Mouse (Mus musculus) C2C12 (cell line): ENCODE measurements at regions not wholly inside any gene's neighbourhood (a gene's known extent, or its start where the extent isn't known, plus 50 kb on each side); places are given as distances from the start of the nearest gene placed in this dataset.

Experiments
- H3K27me3 ChIP-seq: one replicate; pipeline ENCODE4 v1.6.1; 2011; ENCODE audit not compliant: control insufficient read depth, insufficient read depth, insufficient read length
- H3K36me3 ChIP-seq: one replicate; pipeline ENCODE4 v1.6.1; 2011; ENCODE audit not compliant: control insufficient read depth, insufficient read depth
- H3K4me3 ChIP-seq: one replicate; pipeline ENCODE4 v1.5.1; 2011; ENCODE audit warnings: mild to moderate bottlenecking, control low read depth; ENCODE audit not compliant: poor library complexity, insufficient read depth, severe bottlenecking
- H3K79me2 ChIP-seq: one replicate; pipeline ENCODE4 v1.6.1; 2011; ENCODE audit not compliant: control insufficient read depth, insufficient read depth
- H3K79me3 ChIP-seq: one replicate; pipeline ENCODE4 v1.6.1; 2011; ENCODE audit warnings: low read depth, control low read depth
- H3ac ChIP-seq: one replicate; pipeline ENCODE3; 2011; ENCODE audit warnings: low read depth; ENCODE audit not compliant: control insufficient read depth, insufficient read length
- CEBPB ChIP-seq: IDR thresholded peaks from one replicate; pipeline ENCODE4 v1.6.1; 2011; ENCODE audit warnings: low read depth, mild to moderate bottlenecking, control low read depth, moderate library complexity
- CTCF ChIP-seq: IDR thresholded peaks from one replicate; pipeline ENCODE4 v1.5.1; 2011; ENCODE audit not compliant: control insufficient read depth, insufficient read depth, insufficient read length
- FOSL1 ChIP-seq: IDR thresholded peaks from one replicate; pipeline ENCODE4 v1.8.0; 2011; ENCODE audit warnings: mild to moderate bottlenecking, low read length; ENCODE audit not compliant: poor library complexity, insufficient read depth, severe bottlenecking
- MAX ChIP-seq: IDR thresholded peaks from one replicate; pipeline ENCODE4 v1.6.1; 2011; ENCODE audit warnings: mild to moderate bottlenecking, control low read depth
- MYOD1 ChIP-seq: IDR thresholded peaks from one replicate; pipeline ENCODE4 v1.6.1; 2011; ENCODE audit warnings: low read depth; ENCODE audit not compliant: control insufficient read depth, insufficient read length
- MYOG ChIP-seq: IDR thresholded peaks from one replicate; pipeline ENCODE4 v1.6.1; 2011; ENCODE audit not compliant: control insufficient read depth, insufficient read length; ENCODE audit errors: extremely low read depth
- USF1 ChIP-seq: IDR thresholded peaks from one replicate; pipeline ENCODE4 v1.6.1; 2011; ENCODE audit warnings: low read depth, mild to moderate bottlenecking, control low read depth, moderate library complexity

GRCm38 (mm10) chr10:126815730-126816129 lies 85.4 kb downstream of the Atp23 start:
- no peaks in the 10 kb centered on the region for H3K36me3 ChIP-seq
- H3K79me3 ChIP-seq, result no peaks in the 10 kb centered on the region
- H3K4me3 ChIP-seq, result no peak overlapping the region
- TF ChIP-seq MYOD1, result no peak
- no peak for TF ChIP-seq MYOG
- TF ChIP-seq USF1, result no peak
- no peak for TF ChIP-seq CEBPB
- TF ChIP-seq FOSL1, result no peak
- no peak for TF ChIP-seq CTCF
- no peak for TF ChIP-seq MAX
- H3ac ChIP-seq, result no peak overlapping the region
- no peaks in the 10 kb centered on the region for H3K79me2 ChIP-seq
- peaks cover 4% of the 10 kb centered on the region for H3K27me3 ChIP-seq

GRCm38 (mm10) chr10:126814968-126815367 lies 86.2 kb downstream of the Atp23 start:
- Histone ChIP-seq H3K4me3 (no peak overlapping the region), H3K79me2 (no peaks in the 10 kb centered on the region), H3K27me3 (peaks cover 7% of the 10 kb centered on the region), H3K79me3 (no peaks in the 10 kb centered on the region), H3K36me3 (no peaks in the 10 kb centered on the region), H3ac (no peak overlapping the region)
- TF ChIP-seq MYOG, result no peak

- no peak for TF ChIP-seq FOSL1
- no peak for TF ChIP-seq MYOG
- no peak for TF ChIP-seq USF1
- no peak for TF ChIP-seq MYOD1
- no peak for TF ChIP-seq MAX
- no peak for TF ChIP-seq CTCF
- TF ChIP-seq CEBPB, result no peak
- H3K79me3 ChIP-seq, result no peaks in the 10 kb centered on the region
- H3K27me3 ChIP-seq, result peaks cover 13% of the 10 kb centered on the region
- no peaks in the 10 kb centered on the region for H3K36me3 ChIP-seq
- H3K79me2 ChIP-seq, result no peaks in the 10 kb centered on the region
- H3K4me3 ChIP-seq, result no peak overlapping the region
- H3ac ChIP-seq, result no peak overlapping the region
Observed at GRCm38 (mm10) chr10:126813051-126813593, 88.0 kb downstream of the Atp23 start.

- Histone ChIP-seq H3K36me3 (no peaks in the 10 kb centered on the region), H3K27me3 (peaks cover 10% of the 10 kb centered on the region), H3ac (no peak overlapping the region), H3K79me3 (no peaks in the 10 kb centered on the region), H3K4me3 (no peak overlapping the region), H3K79me2 (no peaks in the 10 kb centered on the region)
- TF ChIP-seq CTCF (no peak), USF1 (no peak), MAX (no peak), CEBPB (no peak), MYOD1 (no peak), FOSL1 (no peak)
Observed at GRCm38 (mm10) chr10:126812243-126812755, 88.9 kb downstream of the Atp23 start.

DNA sequence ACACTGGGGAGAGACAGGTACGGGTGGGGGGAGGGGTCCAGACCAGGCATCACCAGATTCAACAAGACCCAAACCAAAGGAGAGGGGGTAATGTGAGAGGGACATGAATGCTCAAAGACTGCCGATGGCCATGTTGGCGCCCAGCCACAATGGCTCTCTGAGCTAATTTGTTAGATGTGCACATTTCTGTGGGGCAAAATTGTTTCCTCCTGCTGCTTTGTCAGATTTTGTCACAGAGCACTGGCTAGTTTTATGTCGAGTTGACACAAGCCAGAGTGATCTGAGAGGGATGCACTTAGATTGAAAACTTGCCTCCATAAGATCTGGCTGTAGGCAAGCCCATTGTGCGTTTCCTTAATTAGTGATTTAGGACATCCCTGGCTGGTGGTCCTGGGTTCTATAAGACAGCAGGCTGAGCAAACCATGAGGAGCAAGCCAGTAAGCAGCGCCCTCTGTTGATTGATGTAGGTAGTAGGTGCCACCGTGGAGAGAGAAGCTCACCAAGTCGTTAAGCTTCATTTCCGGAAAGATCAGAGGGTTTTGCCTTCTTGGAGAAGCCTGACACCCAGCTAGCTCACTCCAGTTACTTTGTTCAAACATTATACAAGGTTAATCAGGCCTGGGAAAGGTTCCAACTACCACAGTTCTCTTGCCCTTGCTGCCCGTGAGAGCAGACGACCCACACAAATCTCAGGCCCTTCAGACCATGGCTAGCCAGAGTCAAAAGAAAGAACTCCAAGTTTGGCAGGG lies 90.6 kb downstream of the Atp23 start:
- peaks cover 9% of the 10 kb centered on the region for H3K27me3 ChIP-seq
- H3K4me3 ChIP-seq, result no peak overlapping the region
- no peaks in the 10 kb centered on the region for H3K36me3 ChIP-seq
- H3ac ChIP-seq, result no peak overlapping the region
- TF ChIP-seq USF1, result no peak
- no peak for TF ChIP-seq MAX
- no peak for TF ChIP-seq CEBPB
- no peak for TF ChIP-seq MYOD1
- TF ChIP-seq CTCF, result no peak
- no peak for TF ChIP-seq MYOG
- no peak for TF ChIP-seq FOSL1
- no peaks in the 10 kb centered on the region for H3K79me3 ChIP-seq
- H3K79me2 ChIP-seq, result no peaks in the 10 kb centered on the region
